Mouse (Mus musculus) neural tube, embryonic 11.5 days (tissue): ENCODE measurements around the gene Helt. TPM values are rescaled to one million over a fixed set of nuclear protein-coding genes. Genes with fewer than 3 reads are reported as not detected.

Source experiments
- ATAC-seq: fragments of 200-750 bp; cut with Nextera tagmentation; 2 replicates; pipeline ENCODE4 v1.8.0; 2017; ENCODE audit warnings: moderate number of reproducible peaks, mild to moderate bottlenecking, moderate TSS enrichment, moderate library complexity; ENCODE audit not compliant: insufficient read depth, low FRiP score, low TSS enrichment
- DNase-seq: peaks from one replicate; pipeline ENCODE4 v3.0.0-alpha.2; 2015; ENCODE audit warnings: low spot score
- H3K27ac ChIP-seq: fragments of 300-500 bp; sonication (generic); 2 replicates; pipeline ENCODE4 v1.5.1; 2014; ENCODE audit warnings: low read depth, mild to moderate bottlenecking, low read length
- H3K27me3 ChIP-seq: fragments of 300-500 bp; sonication (generic); 2 replicates; pipeline ENCODE4 v1.6.1; 2014; ENCODE audit warnings: mild to moderate bottlenecking, low read length, mixed read lengths; ENCODE audit not compliant: control insufficient read depth, insufficient read depth
- H3K36me3 ChIP-seq: fragments of 300-500 bp; sonication (generic); 2 replicates; pipeline ENCODE4 v1.6.1; 2014; ENCODE audit warnings: mild to moderate bottlenecking, low read length, moderate library complexity, mixed read lengths; ENCODE audit not compliant: control insufficient read depth, insufficient read depth
- H3K4me1 ChIP-seq: fragments of 300-500 bp; sonication (generic); 2 replicates; pipeline ENCODE4 v1.6.1; 2014; ENCODE audit warnings: low read length, mixed read lengths; ENCODE audit not compliant: control insufficient read depth, insufficient read depth
- H3K4me2 ChIP-seq: fragments of 300-500 bp; sonication (generic); 2 replicates; pipeline ENCODE4 v1.6.1; 2014; ENCODE audit warnings: low read depth, mild to moderate bottlenecking, moderate library complexity
- H3K4me3 ChIP-seq: fragments of 300-500 bp; sonication (generic); 2 replicates; pipeline ENCODE4 v1.5.1; 2014; ENCODE audit warnings: low read depth, low read length
- H3K9ac ChIP-seq: fragments of 300-500 bp; sonication (generic); 2 replicates; pipeline ENCODE4 v1.6.1; 2014; ENCODE audit warnings: mild to moderate bottlenecking, low read length
- H3K9me3 ChIP-seq: fragments of 300-500 bp; sonication (generic); 2 replicates; pipeline ENCODE4 v1.6.1; 2016; ENCODE audit warnings: low read length; ENCODE audit not compliant: control insufficient read depth
- WGBS: fragments of 180-500 bp; shearing (Covaris S2); extraction: QIAGEN DNeasy Blood & Tissue Kit; methylation state at CpG from one replicate; pipeline ENCODE4 v1.1.7; 2014; 5-methylcytosine and 5-hydroxymethylcytosine counted together
- polyA plus RNA-seq: library from polyadenylated mRNA; unstranded; fragments of >200 nt; fragmentation: Nextera tagmentation; extraction: Ambion mirVana; gene quantifications from 2 replicates; pipeline ENCODE4 v1.2.1, GENCODE M21; 2014

Gene Helt
- polyA plus RNA-seq: 0.60 TPM in 1 of 2 replicates, not detected in the other

- ATAC-seq (no peak), DNase-seq (no peak)
- H3K4me1 ChIP-seq: no peaks in the 10 kb centered on the region; the same call in 1 of the 2 replicates
- H3K36me3 ChIP-seq: no peaks in the 10 kb centered on the region
- H3K9me3 ChIP-seq: no peaks in the 10 kb centered on the region
- H3K9ac ChIP-seq: no peak within 1 kb of the TSS
- no peak within 1 kb of the TSS for H3K4me3 ChIP-seq
- under 1% methylated on average over 50 of the region's 50 CpGs for WGBS
- H3K27me3 ChIP-seq: peaks cover 80% of the 10 kb centered on the region
- H3K27ac ChIP-seq: no peak within 1 kb of the TSS
- peak within 1 kb of the TSS; percentile 9; the same call in 1 of the 2 replicates for H3K4me2 ChIP-seq
Measured at GRCm38 (mm10) chr8:46294181-46294892, at the start of gene Helt. Gene Helt, minus strand, starts transcription at chr8:46294671.

DNA sequence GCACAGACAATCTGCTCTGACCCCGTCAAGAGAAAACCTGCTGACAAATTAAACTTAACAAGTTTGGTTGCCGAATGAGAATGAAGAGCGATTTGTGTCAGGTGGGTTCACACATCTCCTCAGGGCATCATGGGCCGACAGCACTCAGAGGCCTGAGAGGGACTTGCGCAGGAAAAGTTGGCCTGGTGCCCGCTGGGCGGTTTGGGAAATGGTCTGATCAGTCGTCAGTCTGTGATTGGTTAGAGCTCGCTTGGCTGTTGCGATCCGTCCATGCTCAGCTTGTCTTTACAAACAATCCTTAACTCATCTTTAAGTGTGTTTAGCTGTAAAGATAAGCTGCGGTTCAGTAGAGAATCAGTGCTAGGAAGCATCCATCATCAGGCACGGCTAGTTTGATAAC lies 47.8 kb upstream of the Helt start:
- no peak for ATAC-seq
- H3K4me2 ChIP-seq: no peak overlapping the region

DNA sequence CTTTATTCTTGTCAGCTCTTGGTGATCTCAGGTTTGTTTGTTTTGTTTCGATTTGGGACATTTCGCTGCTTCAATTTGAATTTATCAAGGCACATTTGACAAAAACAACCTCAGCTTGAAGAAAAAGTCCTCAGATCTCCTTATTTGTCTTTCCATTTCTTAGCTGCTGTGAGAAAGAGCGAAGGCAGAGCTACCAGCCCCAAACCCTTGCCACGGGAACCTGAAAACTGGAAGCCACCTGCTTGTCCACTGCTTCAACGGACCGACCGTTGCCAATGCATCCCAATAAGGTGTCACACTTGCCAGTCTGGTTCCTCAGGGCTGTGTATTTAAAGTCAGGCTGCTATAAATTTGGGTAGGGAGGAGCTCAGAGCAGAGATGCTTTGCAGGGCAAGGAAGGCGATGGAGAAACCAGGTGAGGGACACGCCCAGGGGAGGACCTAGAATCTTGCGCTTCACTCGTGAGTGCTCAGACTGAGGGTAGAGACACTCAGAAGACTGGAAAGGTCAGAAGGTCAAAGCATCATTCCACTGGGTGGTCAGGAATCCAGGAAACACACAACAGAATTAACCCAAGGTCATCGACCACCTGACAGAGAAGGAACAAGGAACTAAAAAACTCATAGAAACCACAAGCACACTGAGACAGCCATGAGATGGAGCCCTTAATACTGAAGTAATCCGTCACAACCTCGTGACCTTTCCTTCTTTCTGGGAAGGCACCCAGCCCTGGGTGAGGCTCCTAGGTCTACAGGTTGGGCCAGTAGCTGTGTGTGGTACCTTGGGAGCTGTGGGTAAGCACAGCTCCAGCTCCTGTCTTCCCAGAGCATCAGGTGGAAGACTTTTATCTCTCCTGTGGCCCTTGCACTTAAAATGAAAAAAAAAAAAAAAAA lies 46.2 kb upstream of the Helt start:
- ATAC-seq (no peak), DNase-seq (no peak)
- Histone ChIP-seq H3K9ac (no peak overlapping the region), H3K27me3 (no peaks in the 10 kb centered on the region), H3K4me1 (no peaks in the 10 kb centered on the region), H3K27ac (no peak overlapping the region), H3K4me2 (no peak overlapping the region), H3K9me3 (no peaks in the 10 kb centered on the region), H3K36me3 (no peaks in the 10 kb centered on the region), H3K4me3 (no peak overlapping the region)
- WGBS: 84% methylated on average over 14 of the region's 14 CpGs

More for the DNA sequence above, 47.8 kb upstream of the Helt start:
- Histone ChIP-seq H3K4me1 (no peaks in the 10 kb centered on the region), H3K36me3 (no peaks in the 10 kb centered on the region), H3K27ac (no peak overlapping the region), H3K9me3 (no peaks in the 10 kb centered on the region), H3K9ac (no peak overlapping the region), H3K27me3 (no peaks in the 10 kb centered on the region), H3K4me3 (no peak overlapping the region)
- no peak for DNase-seq
- 85% methylated on average over 13 of the region's 13 CpGs for WGBS

- Histone ChIP-seq H3K27ac (no peak overlapping the region), H3K9me3 (no peaks in the 10 kb centered on the region), H3K4me3 (no peak overlapping the region), H3K4me1 (no peaks in the 10 kb centered on the region), H3K4me2 (no peak overlapping the region), H3K9ac (no peak overlapping the region), H3K27me3 (no peaks in the 10 kb centered on the region), H3K36me3 (no peaks in the 10 kb centered on the region)
- no peak for ATAC-seq
- WGBS: 88% methylated on average over 5 of the region's 5 CpGs
- DNase-seq: no peak
Measured at GRCm38 (mm10) chr8:46339317-46339716, 44.8 kb upstream of the Helt start.

DNA sequence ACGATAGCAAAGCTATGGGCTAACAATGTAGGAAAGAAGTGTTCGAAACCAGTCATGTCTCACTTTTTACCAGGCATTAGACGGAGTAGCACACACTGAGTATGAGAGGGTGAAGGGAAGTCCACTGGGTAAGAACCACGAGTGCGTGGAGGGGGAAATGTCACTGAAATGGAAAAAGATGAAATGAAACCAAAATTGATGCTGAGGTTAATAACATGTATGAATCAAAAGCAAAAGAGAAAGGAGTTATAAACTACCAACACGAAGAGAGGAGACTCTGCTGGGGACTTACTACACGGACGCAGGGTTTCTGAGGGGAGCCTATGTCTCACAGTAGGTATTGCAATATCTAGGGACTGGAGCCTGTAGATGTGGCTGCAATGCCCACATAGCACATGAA lies 41.9 kb upstream of the Helt start:
- Histone ChIP-seq H3K9ac (no peak overlapping the region), H3K9me3 (no peaks in the 10 kb centered on the region), H3K36me3 (no peaks in the 10 kb centered on the region), H3K27ac (no peak overlapping the region), H3K4me1 (no peaks in the 10 kb centered on the region), H3K4me2 (no peak overlapping the region), H3K27me3 (no peaks in the 10 kb centered on the region), H3K4me3 (no peak overlapping the region)
- ATAC-seq: no peak
- no peak for DNase-seq
- 90% methylated on average over 8 of the region's 8 CpGs for WGBS

- Histone ChIP-seq H3K27ac (no peak overlapping the region), H3K9ac (no peak overlapping the region), H3K9me3 (no peaks in the 10 kb centered on the region), H3K4me2 (no peak overlapping the region), H3K27me3 (no peaks in the 10 kb centered on the region), H3K36me3 (no peaks in the 10 kb centered on the region), H3K4me1 (no peaks in the 10 kb centered on the region), H3K4me3 (no peak overlapping the region)
- DNase-seq: no peak
- no peak for ATAC-seq
- 88% methylated on average over 7 of the region's 7 CpGs for WGBS
Measured at GRCm38 (mm10) chr8:46332389-46333061, 38.1 kb upstream of the Helt start.

- Histone ChIP-seq H3K27ac (no peak overlapping the region), H3K4me1 (no peaks in the 10 kb centered on the region), H3K9me3 (no peaks in the 10 kb centered on the region), H3K4me3 (no peak overlapping the region), H3K9ac (no peak overlapping the region), H3K36me3 (no peaks in the 10 kb centered on the region), H3K4me2 (no peak overlapping the region), H3K27me3 (no peaks in the 10 kb centered on the region)
- WGBS: 82% methylated on average over 5 of the region's 5 CpGs
- DNase-seq (no peak), ATAC-seq (no peak)
Measured at GRCm38 (mm10) chr8:46331801-46332200, 37.3 kb upstream of the Helt start.

GRCm38 (mm10) chr8:46329396-46329795 lies 34.9 kb upstream of the Helt start:
- 83% methylated on average over 4 of the region's 4 CpGs for WGBS
- H3K27ac ChIP-seq: no peak overlapping the region
- ATAC-seq: no peak
- H3K9me3 ChIP-seq: no peaks in the 10 kb centered on the region
- no peak overlapping the region for H3K4me3 ChIP-seq
- no peaks in the 10 kb centered on the region for H3K4me1 ChIP-seq
- H3K4me2 ChIP-seq: no peak overlapping the region
- H3K27me3 ChIP-seq: no peaks in the 10 kb centered on the region
- no peaks in the 10 kb centered on the region for H3K36me3 ChIP-seq
- no peak overlapping the region for H3K9ac ChIP-seq
- DNase-seq: no peak
